Mouse (Mus musculus) lung, adult 2 months (tissue): ENCODE measurements around the gene Prss57. TPM values are rescaled to one million over a fixed set of nuclear protein-coding genes. Genes with fewer than 3 reads are reported as not detected.

Source experiments
- DNase-seq: peaks from one replicate; pipeline ENCODE4 v3.0.0; 2022
- H3K4me1 ChIP-seq: fragments of 200-500 bp; 2 replicates; pipeline ENCODE4 v1.6.1; 2011; ENCODE audit warnings: low read length; ENCODE audit not compliant: control insufficient read depth, insufficient read depth
- H3K4me3 ChIP-seq: fragments of 200-500 bp; replicated peaks from 2 replicates; pipeline ENCODE3; 2011; ENCODE audit warnings: low read depth, mild to moderate bottlenecking, control low read depth, low read length; ENCODE audit errors: extremely low read depth
- CTCF ChIP-seq: fragments of 200-500 bp; IDR thresholded peaks from 2 replicates; pipeline ENCODE4 v1.5.1; 2011; ENCODE audit warnings: mild to moderate bottlenecking, low read length, control low read depth; ENCODE audit not compliant: insufficient read depth
- POLR2A ChIP-seq: fragments of 200-500 bp; IDR thresholded peaks from 2 replicates; pipeline ENCODE4 v1.6.1; 2011; ENCODE audit warnings: low read depth, mild to moderate bottlenecking, control low read depth, low read length, borderline replicate concordance; ENCODE audit errors: extremely low read depth
- WGBS: fragments of 180-500 bp; shearing (Covaris S2); methylation state at CpG from one replicate; pipeline ENCODE4 v1.1.7; 2018; 5-methylcytosine and 5-hydroxymethylcytosine counted together
- polyA plus RNA-seq: library from polyadenylated mRNA; depleted of rRNA; stranded (reverse); fragments of >200 nt; gene quantifications from 2 replicates; pipeline ENCODE4 v1.2.3, GENCODE M21; 2012; rRNA removed

The Prss57 gene
- 0.20 TPM in 1 of 2 replicates, not detected in the other for polyA plus RNA-seq

DNA sequence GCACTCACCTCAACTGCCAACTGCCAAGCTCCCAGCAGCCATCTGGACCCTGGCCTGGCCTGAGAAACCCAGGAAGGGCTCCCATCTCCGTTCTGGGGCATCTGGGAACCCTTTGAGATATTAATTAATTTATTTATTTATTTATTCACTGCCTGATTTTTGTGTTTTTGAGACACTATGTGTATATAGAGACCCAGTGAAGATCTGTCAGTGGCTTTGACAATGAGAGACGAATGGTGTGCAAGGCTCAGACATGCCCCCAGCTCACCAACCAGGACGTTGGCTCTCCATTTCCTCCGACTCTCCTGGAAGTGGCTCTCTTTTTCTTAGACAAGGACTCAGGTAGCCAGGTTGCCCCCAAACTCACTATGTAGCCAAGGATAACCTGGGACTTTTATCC is at the start of gene Prss57:
TSS of gene Prss57 (minus strand) at position 101 of the 400 bp plus-strand sequence.
- no peak for TF ChIP-seq POLR2A
- no peak for TF ChIP-seq CTCF
- H3K4me1 ChIP-seq = 0 out of 2 replicates have a peak, but pooled peaks cover 3% of the 10 kb centered on the region
- DNase-seq = no peak
- 72% methylated on average over 4 of the region's 4 CpGs for WGBS
- H3K4me3 ChIP-seq = no peak within 1 kb of the TSS

GRCm38 (mm10) chr10:79840091-79840490 is 49.3 kb upstream of the Prss57 start:
- WGBS = 94% methylated on average over 3 of the region's 3 CpGs
- DNase-seq = no peak
- H3K4me1 ChIP-seq = peaks cover 6% of the 10 kb centered on the region
- no peak overlapping the region for H3K4me3 ChIP-seq
- no peak for TF ChIP-seq CTCF
- TF ChIP-seq POLR2A = no peak

DNA sequence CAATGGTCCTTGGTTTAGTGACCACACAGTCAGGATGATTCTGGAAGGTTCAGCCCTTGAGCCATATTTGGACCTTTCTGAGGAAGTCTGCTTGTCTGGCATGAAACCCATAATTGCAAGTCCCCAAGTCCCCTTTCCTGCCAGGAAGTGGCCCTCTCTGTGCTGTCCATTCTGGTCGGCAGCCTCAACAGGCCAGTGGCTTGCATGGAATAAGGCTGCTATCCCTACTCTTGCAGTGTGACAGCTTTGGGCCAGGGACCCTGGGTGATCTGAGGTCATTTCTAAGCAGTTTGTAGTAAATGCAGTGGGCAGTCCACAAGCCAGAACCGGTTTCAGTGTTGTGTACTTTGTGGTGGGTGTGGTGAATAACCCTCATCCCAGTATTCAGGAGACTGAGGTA is 47.4 kb upstream of the Prss57 start:
- Histone ChIP-seq H3K4me3 (no peak overlapping the region), H3K4me1 (peaks cover 6% of the 10 kb centered on the region)
- TF ChIP-seq POLR2A = no peak
- TF ChIP-seq CTCF = no peak
- 27% methylated on average over 2 of the region's 2 CpGs for WGBS
- no peak for DNase-seq

- Histone ChIP-seq H3K4me1 (peaks cover 6% of the 10 kb centered on the region), H3K4me3 (no peak overlapping the region)
- DNase-seq = no peak
- no peak for TF ChIP-seq POLR2A
- WGBS = 97% methylated on average over 3 of the region's 3 CpGs
These were observed 46.2 kb upstream of the Prss57 start for GRCm38 (mm10) chr10:79836918-79837317.

DNA sequence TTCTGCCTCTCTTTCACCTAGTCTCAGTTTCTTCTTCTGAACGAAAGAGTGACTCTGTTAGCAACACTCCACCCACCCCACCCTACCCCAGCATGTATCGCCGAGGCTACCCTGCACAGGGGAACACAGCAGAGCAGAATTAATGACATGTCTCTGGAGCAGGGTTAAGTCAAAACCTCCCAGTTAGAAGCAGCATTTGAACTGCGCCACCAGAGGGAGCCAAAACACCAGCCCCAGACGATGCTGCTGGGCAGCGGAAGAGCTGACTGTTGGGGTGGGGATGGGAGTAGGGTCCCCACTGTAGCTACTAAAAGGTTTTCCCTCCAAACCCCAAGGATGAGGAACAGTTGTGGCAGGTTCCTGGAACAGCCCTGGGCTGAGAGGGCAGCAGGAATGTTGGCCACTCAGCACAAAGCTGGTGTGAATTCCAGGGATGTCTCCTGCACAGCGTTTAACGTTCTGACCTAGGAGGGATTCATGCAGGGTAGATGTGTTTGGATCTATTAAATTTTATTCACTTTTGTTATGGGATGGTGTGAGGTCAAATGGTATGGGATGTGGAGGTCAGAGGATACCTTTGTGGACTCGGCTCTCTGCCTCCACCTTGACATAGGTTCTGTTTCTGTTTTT is 44.1 kb upstream of the Prss57 start:
- 19% methylated on average over 9 of the region's 9 CpGs for WGBS
- DNase-seq = peak; percentile 79
- TF ChIP-seq CTCF (peak; percentile 92), POLR2A (no peak)

DNA sequence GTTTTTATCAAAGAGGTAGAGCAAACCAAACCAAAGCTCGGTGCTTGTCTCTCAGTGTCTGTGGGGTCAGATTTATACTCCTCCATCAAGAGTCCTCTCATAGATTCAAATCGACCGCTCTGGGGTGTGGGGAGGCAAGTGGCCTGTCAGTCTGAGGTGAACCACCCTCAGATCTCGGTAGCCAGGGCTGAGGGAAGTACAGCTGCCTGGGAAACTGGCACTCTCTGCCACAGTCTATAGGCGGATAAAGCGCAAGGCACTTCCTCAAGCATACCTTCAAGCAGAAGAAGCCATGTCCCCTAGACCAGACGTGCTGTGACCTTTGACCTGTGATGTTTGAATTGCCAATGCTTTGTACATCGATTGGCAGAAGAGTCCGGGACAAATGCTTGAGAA is 42.0 kb upstream of the Prss57 start:
- H3K4me1 ChIP-seq = no peaks in the 10 kb centered on the region
- 73% methylated on average over 9 of the region's 9 CpGs for WGBS
- DNase-seq = no peak
- no peak overlapping the region for H3K4me3 ChIP-seq
- TF ChIP-seq CTCF = no peak
- TF ChIP-seq POLR2A = no peak

More for the DNA sequence above, 44.1 kb upstream of the Prss57 start:
- H3K4me1 ChIP-seq = peaks cover 3% of the 10 kb centered on the region; the same call in 1 of the 2 replicates
- no peak overlapping the region for H3K4me3 ChIP-seq

GRCm38 (mm10) chr10:79832026-79832785 is 41.4 kb upstream of the Prss57 start:
- DNase-seq = no peak
- TF ChIP-seq POLR2A (no peak), CTCF (no peak)
- no peaks in the 10 kb centered on the region for H3K4me1 ChIP-seq
- WGBS = 53% methylated on average over 7 of the region's 7 CpGs
- no peak overlapping the region for H3K4me3 ChIP-seq

DNA sequence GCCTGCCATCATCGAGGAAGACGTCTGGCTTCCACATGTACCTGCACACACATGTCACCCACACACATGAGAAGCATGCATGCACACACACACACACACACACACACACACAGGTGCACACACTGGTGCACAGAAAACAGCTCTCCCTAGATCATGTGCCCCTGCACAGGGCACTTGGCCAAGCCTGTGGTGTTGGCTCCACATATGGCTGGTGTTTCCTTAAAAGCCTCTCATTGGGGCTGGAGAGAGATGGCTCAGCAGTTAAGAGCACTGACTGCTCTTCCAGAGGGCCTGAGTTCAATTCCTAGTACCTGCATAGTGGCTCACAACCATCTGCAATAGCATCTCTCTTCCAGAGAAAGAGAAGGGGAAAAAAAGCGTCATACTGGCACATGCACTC is 40.8 kb upstream of the Prss57 start:
- 87% methylated on average over 3 of the region's 3 CpGs for WGBS
- no peak for TF ChIP-seq POLR2A
- no peak for TF ChIP-seq CTCF
- no peak for DNase-seq
- H3K4me1 ChIP-seq = no peaks in the 10 kb centered on the region
- H3K4me3 ChIP-seq = no peak overlapping the region

DNA sequence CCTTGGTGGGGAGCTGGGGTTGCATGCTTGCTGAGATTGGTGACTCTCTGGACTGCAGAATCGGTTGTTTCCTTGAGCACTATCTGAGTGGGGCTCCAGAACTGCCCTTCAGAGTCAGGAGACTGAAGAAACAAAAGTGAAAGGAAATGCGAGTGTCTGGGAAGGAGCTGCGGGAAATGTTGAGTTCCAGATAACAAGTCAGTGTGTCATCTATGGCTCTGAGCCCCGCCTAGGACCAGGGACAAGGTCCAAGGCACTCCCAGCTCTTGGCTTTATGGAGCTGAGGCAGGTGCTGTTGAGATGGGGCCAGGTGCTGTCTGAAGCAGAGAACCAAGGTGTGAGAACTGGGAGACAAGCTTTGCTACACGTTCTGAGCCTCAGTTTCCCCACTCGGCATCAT is 33.7 kb upstream of the Prss57 start:
- H3K4me3 ChIP-seq = peak overlapping the region; percentile 4
- no peak for TF ChIP-seq CTCF
- TF ChIP-seq POLR2A = no peak
- no peak for DNase-seq
- 17% methylated on average over 6 of the region's 6 CpGs for WGBS
- peaks cover 8% of the 10 kb centered on the region for H3K4me1 ChIP-seq

GRCm38 (mm10) chr10:79823011-79823410 is 32.2 kb upstream of the Prss57 start:
- H3K4me3 ChIP-seq = no peak overlapping the region

More at GRCm38 (mm10) chr10:79823011-79823410, 32.2 kb upstream of the Prss57 start:
- TF ChIP-seq POLR2A (no peak), CTCF (no peak)
- no peak for DNase-seq
- 62% methylated on average over 6 of the region's 6 CpGs for WGBS
- H3K4me1 ChIP-seq = peaks cover 8% of the 10 kb centered on the region
